Mouse (Mus musculus): ENCODE measurements around the gene Lsm14b.

The Lsm14b gene

GRCm38 (mm10) chr2:180063338-180064131 lies 38.7 kb downstream of the Lsm14b start:
- DNase-seq (ENCODE audit: low read depth) = no peak

GRCm38 (mm10) chr2:180069770-180070480 lies 45.1 kb downstream of the Lsm14b start:
- peak; percentile 23 for DNase-seq (ENCODE audit: low read depth)

- peak; percentile 84 for DNase-seq (ENCODE audit: low read depth)
These were observed 46.0 kb downstream of the Lsm14b start, which contains the start of gene Mtg2 for GRCm38 (mm10) chr2:180070481-180071453. Gene Mtg2 (plus strand): TSS chr2:180070588.

GRCm38 (mm10) chr2:180071671-180072070 lies 46.9 kb downstream of the Lsm14b start:
- no peak for DNase-seq (ENCODE audit: low read depth)

GRCm38 (mm10) chr2:180072886-180073285 lies 48.1 kb downstream of the Lsm14b start:
- DNase-seq (ENCODE audit: low read depth) = no peak

GRCm38 (mm10) chr2:180077622-180078021 lies 52.8 kb downstream of the Lsm14b start:
- DNase-seq (ENCODE audit: low read depth) = no peak

- no peak for DNase-seq (ENCODE audit: low read depth)
These were observed 55.9 kb downstream of the Lsm14b start for GRCm38 (mm10) chr2:180080680-180081079.

- no peak for DNase-seq (ENCODE audit: low read depth)
These were observed 58.3 kb downstream of the Lsm14b start for GRCm38 (mm10) chr2:180083063-180083462.

- no peak for DNase-seq (ENCODE audit: low read depth)
These were observed 59.8 kb downstream of the Lsm14b start for GRCm38 (mm10) chr2:180084565-180084964.

All from c-Kit-positive CD71-positive TER-119-negative erythroid progenitor cells, embryonic 14.5 days (primary cell).